Mouse (Mus musculus): ENCODE results near the gene Atp10a.

Atp10a gene

DNA sequence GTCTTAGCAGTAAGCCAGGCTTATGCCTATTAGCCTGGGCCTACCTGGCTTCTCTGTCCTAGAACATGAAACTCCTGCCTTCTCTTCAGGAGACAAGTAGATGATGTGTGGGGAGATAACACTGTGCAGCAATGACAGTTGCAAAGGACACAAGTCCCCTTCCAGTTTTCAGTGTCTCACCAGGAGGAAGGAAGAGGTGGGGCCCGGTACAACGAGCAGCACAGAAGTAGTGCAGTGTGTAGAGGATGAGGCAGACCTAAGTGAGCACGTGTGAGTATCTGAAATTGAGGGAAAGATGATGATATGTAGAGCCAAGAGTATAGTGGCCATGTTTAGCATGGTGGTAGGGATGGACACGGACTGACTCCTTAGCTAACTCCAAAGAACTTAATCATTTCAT is 86.0 kb downstream of the Atp10a start:
- no peak for DNase-seq

DNA sequence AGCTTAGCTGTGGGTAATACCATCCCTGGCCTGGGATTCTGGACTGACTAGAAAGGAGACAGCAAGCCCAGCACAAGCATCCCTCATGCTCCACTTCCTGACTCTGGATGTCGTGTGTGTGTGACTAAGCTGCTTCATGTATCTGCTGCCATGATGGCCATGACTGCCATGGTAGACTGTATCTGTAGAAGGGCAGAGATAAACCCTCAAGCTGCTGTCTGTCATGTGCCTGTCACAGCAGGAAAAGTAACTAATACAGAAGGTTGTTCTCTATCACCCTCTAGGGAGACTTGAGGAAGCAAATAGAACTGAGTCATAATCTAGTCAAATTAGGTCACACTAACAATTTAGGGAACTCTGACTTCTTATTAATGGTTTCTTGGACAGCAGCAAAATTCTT is 86.7 kb downstream of the Atp10a start:
- DNase-seq, result no peak

DNA sequence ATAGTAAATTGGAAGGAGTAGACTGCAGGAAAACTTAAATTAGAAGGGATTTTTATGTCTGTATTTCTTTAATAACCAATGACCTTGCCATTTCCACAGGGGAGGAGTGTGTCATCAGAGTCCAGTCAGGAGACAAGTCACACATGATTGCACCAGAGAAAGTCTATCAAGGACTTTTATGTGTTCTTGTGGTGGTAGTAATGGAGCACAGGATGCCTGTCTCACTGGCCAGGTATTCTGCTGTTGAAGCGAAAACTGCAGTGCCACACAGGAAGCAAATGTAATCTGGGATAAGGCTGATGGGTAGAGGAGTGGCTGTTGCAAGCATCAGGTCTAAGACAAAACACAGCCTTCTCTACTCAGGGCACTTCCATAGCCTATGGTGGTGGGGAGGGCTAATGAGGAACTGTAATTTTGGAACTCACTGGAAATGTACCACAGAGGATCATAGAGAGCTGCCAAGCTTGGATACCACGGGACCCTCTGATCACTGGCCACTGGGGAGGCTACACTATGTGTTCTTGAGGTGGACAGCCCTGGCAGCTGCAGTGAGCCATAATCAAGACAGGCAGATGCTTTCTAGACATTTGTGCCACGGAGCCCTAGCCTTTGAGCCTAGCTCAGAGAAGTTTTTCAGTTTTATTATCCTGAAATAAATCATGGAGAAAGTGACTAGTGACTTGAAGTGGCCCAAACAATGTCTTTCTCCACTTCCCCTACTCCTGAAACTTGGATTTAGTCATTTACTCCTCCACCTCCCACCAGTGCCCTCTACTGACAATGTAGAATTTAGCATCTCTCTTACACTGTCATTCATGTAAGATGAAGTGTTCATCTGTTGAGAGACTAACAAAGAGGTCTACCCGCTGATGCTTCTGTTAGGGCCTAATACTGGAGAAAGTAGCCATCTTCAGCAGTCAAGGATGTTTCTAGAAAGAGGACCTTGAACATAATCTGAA is 87.7 kb downstream of the Atp10a start:
- no peak for DNase-seq

DNA sequence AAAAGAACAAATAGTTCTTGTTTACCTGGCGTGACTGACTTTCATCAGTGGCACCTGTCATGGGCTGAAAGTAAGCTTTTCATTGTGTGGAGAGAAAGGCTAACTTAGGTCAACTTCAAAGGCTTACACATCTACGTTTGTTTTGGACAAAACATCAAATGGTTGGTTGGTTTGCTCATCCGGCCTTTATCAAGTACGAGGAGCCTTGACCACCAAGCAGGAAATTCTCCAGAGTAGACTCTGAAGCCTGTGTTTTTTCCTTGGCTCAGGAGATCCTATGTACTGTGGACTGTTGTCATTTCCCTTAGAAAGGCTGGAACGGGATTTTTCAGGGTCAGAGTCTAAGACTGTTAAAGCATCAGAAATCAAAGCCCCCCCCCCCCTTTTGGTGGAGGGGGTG is 90.9 kb downstream of the Atp10a start:
- no peak for DNase-seq

DNA sequence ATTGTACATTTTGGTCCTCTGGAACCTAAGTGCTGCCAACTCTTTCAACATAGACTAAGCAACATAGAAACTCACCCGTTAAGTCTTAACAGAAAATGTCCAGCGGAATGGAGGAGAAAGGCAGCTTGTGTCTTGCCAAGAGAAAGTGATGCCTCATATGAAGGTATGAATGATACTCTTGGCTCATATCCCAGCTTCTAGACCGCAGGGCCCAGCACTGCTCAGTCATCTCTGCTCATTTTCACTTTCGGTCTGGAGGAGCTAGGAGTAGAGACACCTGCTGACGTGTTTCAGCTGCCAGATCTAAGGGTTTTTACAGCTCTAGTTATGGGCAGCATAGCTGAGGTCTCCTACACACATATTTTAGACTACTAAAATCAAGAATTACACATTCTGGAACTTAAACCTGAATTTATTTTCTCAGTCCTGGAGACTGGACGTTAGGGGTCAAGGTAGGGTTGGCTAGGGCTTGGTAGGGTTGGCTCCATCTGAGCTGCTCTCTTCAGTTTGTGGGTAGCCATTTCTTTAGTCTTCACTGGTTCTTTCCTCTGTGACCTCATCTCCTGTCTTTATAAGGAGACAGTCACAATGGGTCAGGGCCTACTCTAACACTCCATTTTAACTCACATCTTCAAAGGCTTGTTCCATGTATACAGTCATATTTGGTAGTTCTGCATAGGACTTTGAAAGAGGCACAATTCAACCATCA is 94.1 kb downstream of the Atp10a start:
- no peak for DNase-seq

DNA sequence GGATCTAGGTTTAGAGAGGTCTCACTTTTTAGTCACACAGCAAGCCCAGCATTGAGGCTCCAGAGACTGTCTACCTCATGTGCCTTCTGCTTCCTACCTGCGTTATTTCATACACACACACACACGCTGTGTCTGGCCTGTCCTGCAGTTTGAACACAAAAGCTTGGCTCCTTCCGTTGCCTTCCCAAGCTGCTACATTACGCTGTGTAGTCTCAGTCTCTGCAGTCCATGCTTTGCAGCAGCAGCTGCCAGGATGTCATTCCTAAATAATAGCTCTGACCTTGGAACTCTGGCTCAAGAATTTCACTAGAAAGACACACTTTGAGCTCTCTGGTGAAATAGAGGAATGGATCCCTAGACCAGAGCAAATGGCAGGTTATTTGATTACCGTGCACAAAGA is 96.1 kb downstream of the Atp10a start:
- DNase-seq, result no peak

DNA sequence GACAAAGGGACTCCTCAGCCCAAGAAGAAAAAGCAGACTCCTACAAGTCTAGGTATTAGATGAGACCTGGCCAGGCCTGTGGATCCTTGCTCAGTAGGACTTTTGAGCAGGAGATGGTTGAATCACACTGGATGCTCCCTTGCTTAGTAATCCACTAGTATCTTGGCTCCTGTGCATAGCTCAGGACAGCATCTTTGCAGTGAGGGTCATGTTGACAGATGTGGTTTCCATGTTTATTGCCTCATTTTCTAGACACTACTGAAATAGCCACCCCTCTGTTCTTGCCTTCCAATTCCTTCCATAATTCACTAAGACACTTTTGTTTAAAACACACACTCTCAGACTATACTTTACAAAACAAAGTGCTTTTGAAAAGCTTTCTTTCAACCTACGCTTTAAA is 98.1 kb downstream of the Atp10a start:
- no peak for DNase-seq

DNA sequence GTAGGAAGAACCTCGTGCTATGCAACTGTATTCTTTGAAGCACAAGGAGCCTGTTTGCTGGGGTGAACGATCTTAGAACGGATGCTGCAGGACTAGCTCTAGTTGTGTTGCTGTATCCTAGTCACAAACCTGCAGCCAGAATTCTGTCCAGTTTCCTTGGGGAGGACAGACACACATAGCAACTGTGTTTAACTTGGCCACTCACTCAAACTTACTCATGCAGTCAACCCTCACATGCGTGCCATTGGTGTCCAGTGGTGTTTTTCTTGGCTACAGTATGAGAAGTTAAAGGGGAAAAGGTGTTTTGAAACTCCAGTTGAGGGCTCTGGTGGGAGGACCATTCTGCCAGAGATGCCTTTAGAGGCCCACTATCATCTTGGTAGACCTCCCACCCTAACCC is 98.6 kb downstream of the Atp10a start:
- no peak for DNase-seq

DNA sequence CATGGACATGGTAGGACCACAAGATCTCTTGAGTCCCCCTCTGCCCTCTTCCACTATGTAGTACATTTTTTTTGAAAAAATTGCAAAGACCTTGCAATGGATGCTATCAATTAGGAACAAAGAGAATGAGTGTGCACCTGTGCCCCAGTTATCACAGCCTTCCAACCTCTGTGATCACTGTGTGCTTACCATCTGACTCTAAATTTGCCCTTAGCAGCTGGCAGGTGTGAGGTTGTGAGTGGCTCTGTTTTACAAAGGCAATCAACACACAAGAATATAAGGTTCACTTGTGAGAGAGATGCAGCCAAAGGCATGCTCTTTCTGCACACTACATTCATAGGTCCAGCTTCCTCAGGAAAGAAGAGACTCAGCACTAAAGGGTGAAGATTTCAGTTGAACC is 99.1 kb downstream of the Atp10a start:
- DNase-seq, result no peak

DNA sequence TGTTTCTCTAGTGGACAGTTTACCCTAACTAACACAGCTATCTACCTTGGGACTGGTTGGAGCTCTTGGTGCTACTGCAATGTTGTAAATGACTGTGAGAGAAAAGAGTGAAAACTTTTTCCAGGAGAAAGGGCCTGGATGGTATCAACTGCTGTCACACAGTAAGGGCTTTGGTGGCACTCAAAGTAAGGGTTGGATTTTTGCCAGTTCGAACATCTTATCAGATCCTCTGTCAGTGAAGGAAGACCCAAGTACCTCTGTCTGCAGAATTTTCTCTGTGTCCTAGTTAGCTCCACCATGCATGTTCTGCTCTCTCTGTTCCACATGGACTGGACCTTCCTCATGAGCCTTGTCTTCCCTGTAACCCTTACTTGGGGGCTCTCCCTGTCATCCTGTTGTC is 99.9 kb downstream of the Atp10a start:
- no peak for DNase-seq

DNA sequence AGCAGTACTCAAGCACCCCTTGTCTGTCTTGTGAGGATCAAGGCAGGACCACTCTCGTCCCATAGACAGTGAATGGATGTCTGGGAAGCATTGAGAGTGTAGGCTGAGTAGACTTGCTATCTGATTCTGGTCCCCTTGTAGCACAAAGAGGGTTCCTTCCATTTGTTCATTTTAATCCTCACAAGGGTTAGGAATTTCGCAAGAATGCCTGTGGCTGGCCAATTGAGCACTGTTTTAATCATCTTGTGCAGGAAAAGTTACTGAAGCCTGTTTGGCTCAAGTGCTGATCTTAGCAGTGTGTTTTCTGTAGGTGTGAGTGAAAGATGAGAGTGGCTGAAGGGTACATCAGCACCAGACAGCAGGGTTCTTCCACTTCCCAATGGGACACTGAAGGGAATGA is 101.4 kb downstream of the Atp10a start:
- DNase-seq, result no peak

DNA sequence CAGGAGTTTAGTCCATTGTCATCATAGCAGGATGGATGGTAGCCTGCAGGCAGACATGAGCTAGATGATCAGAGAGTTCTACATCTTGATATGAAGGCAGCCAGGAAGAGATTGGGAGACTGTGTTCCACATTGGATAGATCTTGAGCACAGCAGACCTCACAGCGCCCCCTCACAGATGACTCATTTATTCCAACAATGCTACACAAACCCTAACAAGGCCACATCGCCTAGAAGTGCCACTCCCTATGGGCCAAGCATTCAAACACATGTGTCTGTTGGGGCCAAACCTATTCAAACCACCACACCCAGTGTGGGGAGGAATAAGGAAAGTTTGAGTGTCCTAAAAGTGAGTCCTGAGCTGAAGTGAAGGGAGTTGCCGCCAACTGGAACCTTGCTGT is 102.4 kb downstream of the Atp10a start:
- DNase-seq, result no peak

DNA sequence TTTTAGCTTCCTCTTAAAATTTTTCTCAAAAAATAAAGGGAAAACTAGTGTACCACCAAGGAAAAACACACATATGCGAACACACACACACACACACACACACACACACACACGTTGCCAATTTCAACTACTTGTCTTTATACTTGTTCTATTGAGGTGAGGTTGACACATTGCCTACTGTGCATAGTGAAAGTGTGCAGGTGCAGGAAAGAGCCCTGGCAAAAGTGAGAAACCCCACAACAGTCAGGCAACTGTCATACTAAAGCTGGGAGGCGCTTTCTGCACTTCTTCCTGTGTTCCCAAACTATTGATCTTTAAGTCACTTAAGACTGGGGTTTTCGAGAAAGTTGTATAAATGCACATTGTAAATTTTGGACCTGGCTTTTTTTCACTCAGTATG is 103.3 kb downstream of the Atp10a start:
- no peak for DNase-seq

DNA sequence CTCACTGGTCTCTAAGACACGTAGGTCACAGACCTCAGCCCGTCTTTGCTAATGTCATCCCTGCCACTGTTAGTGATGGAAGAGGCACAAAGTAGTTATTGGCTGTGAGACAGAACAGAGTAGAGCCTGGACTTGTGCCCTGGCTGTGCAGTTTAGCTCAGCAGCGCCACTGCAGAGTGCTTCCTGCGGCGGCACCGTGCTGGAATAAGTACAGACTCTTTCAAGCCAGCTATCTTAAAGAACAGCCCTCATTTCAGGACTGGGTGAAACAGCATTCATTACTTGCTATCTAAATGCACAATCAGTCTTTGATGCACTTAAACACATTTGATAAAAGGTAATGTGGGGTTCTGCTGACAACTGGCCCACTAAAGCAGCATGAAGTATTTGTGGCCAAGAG is 111.3 kb downstream of the Atp10a start:
- no peak for DNase-seq

DNA sequence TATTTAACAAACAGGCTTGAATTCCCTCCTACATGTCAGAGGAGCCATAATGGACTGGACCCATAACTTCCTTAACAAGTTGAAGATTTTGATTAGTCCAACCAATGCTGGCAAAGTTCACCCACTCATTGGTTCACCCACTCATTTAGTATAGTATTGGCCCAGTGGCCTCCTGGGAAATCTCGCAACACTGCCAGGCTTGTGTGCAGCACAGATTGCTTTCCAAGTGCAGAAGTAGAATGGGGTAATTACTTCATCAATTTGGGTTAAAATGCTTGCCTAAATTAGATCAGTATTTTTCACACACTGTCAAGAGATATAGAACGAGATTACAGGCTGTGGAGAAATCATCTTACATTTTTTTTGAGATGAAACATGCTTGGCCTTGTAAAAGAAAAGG is 112.3 kb downstream of the Atp10a start:
- DNase-seq, result no peak

DNA sequence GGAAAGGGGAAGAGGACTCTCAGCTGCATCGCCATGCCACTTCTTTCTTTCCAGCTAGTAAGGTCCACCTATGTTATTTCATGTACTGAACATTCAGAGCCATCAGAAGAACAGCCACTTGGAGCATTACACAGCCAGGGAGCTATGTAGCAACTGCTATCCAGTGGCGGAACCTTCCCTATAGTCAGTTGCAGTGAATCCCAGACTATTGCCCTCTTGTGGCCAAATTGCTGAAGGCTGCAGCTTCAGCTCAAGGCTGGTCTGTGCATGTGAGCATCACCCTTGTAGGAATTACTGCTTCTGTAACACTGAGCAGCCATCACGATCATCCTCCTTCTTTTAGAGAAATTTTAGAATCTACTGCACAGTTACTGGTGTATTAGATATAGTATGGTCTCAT is 114.3 kb downstream of the Atp10a start:
- DNase-seq, result peak; percentile 18 to 52

DNA sequence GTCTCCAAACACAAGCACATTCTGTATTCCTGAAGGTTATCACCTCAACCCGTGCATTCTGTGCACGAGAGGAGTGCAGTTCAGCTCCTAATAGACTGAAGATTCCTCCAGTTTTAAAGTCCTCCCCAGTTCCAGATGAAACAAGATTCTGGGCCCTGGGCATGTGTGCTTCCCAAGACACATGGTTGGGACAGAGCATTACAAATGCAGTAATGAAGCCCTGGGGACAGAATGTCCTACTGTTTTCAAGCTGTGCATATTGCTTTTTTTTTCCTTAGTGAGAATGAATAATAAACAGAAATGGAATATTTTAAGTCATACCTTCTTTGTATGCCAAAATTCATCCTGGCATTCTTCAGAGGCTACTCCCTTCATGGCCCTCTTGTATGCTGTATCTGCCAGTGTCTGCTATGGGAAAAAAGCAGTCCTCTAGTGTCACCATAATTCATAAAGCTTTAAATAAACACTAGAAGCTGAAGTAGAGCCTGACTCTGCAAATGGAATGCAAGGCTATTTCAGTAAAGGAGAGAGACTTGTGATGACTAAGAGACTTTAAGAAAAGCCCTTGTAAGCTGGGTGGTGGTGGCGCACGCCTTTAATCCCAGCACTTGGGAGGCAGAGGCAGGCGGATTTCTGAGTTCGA is 116.2 kb downstream of the Atp10a start:
- no peak for DNase-seq

DNA sequence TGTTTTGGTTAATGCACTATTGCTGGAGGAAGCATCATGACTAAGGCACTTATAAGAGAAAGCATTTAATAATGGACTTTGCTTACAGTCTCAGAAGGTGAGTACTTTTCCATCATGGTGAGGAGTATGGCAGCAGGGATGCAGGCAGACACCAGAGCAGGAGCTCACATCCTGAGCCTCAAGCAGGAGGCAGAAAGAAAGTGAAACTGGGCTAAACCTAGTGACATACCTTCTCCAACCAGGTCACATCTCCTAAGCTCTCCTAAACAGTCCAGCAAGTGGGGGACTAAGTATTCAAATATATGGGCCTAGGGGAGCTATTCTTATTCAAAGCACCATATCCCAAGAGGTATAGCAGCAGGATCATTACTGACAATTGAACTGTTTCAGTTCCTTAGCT is 123.2 kb downstream of the Atp10a start:
- DNase-seq, result no peak

DNA sequence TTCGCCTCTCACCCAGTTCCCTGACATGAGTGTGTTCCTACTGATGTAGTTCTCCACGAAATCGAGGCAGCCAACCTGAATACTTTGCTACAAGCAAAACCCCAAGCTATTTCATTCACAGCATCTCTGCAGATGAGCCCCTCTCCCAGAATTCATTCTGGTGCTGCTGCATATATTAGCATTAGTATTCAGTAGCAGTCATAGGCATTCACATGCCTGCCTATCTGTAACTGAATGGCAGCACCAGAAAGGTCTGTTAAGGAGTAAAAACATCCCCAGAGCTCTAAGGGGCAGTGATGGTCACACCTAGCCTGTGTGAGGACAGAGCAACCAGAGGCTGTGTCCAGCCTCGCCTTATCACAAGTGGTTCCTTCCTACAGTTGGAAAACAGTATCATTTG is 131.0 kb downstream of the Atp10a start:
- no peak for DNase-seq

DNA sequence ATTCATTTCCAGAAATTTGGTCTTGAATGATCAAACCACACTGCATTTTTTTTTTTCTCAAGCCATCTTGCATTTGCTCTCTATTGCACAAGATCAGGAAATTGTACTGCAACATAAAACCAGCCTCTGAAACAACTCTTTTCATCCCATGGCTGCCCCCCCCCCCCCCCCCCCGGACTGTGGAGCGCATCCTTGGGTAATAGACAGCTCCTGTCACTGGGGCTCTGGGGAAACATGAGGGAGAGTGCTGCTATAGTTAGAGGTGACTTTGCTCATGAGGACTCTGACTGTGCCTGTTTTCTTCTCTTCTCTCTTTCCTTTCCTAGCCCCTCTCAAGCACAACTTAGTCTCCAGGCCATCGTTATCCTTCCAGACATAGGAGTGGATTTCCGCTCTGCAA is 131.6 kb downstream of the Atp10a start:
- DNase-seq, result no peak

DNA sequence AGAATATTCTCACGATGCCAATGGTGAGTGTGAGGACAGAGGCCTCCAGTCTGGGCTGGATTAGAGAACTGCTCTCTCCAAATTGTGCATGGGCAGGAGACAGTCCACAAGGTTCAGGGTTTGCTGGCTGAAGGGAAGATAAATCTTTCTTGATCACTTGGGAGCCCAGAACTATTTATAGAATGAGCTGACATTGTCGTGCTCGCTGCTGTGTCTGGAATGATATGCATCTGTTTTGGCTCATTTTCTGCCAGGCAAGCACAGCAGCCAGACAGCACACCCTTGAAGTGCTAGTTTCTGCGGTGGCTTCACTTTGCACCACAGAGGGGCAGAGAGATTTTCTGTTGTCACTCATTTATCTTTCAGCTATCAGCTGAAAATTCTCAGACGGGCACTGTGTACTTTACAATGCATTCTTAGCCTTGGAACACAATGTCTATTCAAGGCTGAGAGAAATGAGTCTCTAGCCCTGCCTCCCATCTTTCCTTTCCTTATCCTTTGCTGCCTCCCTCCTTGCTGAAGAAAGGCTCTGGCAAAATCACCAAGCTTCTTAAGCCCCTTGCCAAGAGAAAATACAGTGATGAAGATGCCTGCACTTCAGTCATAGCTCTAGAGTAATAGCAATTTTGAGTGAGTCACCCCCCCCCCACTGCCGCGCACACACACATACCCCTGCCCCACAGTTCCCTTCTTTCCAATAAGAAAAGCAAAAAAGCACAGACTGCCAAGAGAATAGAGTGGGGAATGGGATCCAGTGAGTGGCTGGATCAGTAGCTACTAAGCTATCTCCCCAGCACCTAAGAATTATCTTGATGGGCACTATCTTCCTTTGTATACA is 132.7 kb downstream of the Atp10a start:
- DNase-seq, result no peak

DNA sequence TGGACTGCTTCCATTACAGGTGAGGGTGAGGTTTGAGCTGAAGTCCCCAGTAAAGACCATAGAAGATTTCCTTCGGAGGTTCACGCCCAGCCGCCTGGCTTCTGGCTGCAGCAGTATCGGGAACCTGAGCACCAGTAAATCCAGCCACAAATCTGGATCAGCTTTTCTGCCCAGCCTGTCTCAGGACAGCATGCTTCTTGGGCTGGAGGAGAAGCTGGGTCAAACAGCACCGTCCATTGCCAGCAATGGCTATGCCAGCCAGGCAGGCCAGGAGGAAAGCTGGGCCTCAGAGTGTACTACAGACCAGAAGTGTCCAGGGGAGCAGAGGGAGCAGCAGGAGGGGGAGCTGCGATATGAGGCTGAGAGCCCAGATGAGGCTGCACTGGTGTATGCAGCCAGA is 141.3 kb downstream of the Atp10a start:
- no peak for DNase-seq

DNA sequence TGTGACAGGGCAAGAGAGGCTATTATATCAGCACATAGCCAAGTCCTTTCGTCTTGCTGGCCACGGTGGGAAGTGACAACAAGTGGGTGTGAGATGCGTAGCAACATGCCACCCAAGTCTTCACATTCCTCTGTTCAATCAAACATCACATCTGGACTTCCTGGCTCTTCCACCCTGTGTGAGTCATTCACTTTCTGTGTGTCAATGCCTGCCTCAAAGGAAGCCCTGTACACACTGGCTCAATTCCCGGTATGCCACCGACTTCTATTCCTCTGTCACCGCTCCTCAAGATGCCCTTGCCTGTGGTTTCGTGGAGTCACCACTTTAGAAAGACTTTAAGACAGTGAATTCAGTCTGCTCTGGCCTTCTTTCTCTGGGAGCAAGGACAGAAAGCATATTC is 144.9 kb downstream of the Atp10a start:
- DNase-seq, result no peak

Data from kidney, postnatal 36 days (tissue).